ENCODE assay signal across 11 mouse cellular contexts in genomic region chr11:117823411-117823810, GRCm38 (mm10). TPM values are rescaled to one million over a fixed set of nuclear protein-coding genes. Genes with fewer than 3 reads are reported as not detected.
DNase-seq lines count a peak whose midpoint lies in the region; ATAC-seq lines count a peak whose summit lies in the region.
"Had no signal": no experiment of that assay in that cellular context is flagged by ENCODE, and none has a peak within 500 bp of the region (broad histone marks: within the 10 kb centered on the region; RNA-seq: fewer than 3 reads in every experiment).

No protein-coding gene starts in this region.

- peak overlapping the region; percentile 76 for H3K27ac ChIP-seq in heart, embryonic 13.5 days (replicated peaks)
- peak overlapping the region; percentile 53; the same call in 1 of the 2 replicates for H3K27ac ChIP-seq in lung, embryonic 15.5 days
- peak overlapping the region; percentile 48; the same call in 1 of the 2 replicates for H3K27ac ChIP-seq in limb, embryonic 15.5 days
- H3K27ac ChIP-seq in stomach, embryonic 16.5 days (ENCODE audit: low read length), result peak overlapping the region; percentile 73

- H3K4me1 ChIP-seq in heart, embryonic 13.5 days, result peaks cover 79% of the 10 kb centered on the region
- H3K4me1 ChIP-seq in lung, embryonic 15.5 days, result peaks cover 60% of the 10 kb centered on the region
- H3K4me1 ChIP-seq in limb, embryonic 15.5 days, result peaks cover 65% of the 10 kb centered on the region
- peaks cover 51% of the 10 kb centered on the region for H3K4me1 ChIP-seq in stomach, embryonic 16.5 days (ENCODE audit: control insufficient read depth, insufficient read depth, low read length)

- no peak for ATAC-seq in heart, embryonic 13.5 days (ENCODE audit: extremely low read depth, insufficient number of reproducible peaks, low FRiP score, low TSS enrichment)
- no peak for ATAC-seq in lung, embryonic 15.5 days (ENCODE audit: borderline replicate concordance, extremely low read depth, low FRiP score, low TSS enrichment)
- no peak for ATAC-seq in limb, embryonic 15.5 days (ENCODE audit: insufficient number of reproducible peaks, low FRiP score, low TSS enrichment, low read depth)
- no peak for ATAC-seq in stomach, embryonic 16.5 days (ENCODE audit: insufficient read depth, low FRiP score)

- H3K9ac ChIP-seq in heart, embryonic 13.5 days, result peak overlapping the region; percentile 41
- H3K9ac ChIP-seq in lung, embryonic 15.5 days, result no peak overlapping the region
- H3K9ac ChIP-seq in limb, embryonic 15.5 days, result no peak overlapping the region
- no peak overlapping the region for H3K9ac ChIP-seq in stomach, embryonic 16.5 days (ENCODE audit: low read length)

- H3K4me2 ChIP-seq in heart, embryonic 13.5 days, result peak overlapping the region; percentile 81
- peak overlapping the region; percentile 90 for H3K4me2 ChIP-seq in lung, embryonic 15.5 days
- no peak overlapping the region for H3K4me2 ChIP-seq in limb, embryonic 15.5 days
- peak overlapping the region; percentile 74; the same call in 1 of the 2 replicates for H3K4me2 ChIP-seq in stomach, embryonic 16.5 days (ENCODE audit: low read depth, low read length)

- H3K36me3 ChIP-seq in heart, embryonic 13.5 days, result peaks cover 53% of the 10 kb centered on the region
- peaks cover 44% of the 10 kb centered on the region for H3K36me3 ChIP-seq in lung, embryonic 15.5 days
- peaks cover 33% of the 10 kb centered on the region for H3K36me3 ChIP-seq in limb, embryonic 15.5 days
- no peaks in the 10 kb centered on the region for H3K36me3 ChIP-seq in stomach, embryonic 16.5 days (ENCODE audit: control insufficient read depth, insufficient read depth, low read length)

- 86% methylated on average over 6 of the region's 6 CpGs for WGBS in heart, embryonic 13.5 days
- WGBS in lung, embryonic 15.5 days, result 85% methylated on average over 6 of the region's 6 CpGs
- 90% methylated on average over 6 of the region's 6 CpGs for WGBS in limb, embryonic 15.5 days
- 76% methylated on average over 6 of the region's 6 CpGs for WGBS in stomach, embryonic 16.5 days

- no peaks in the 10 kb centered on the region for H3K27me3 ChIP-seq in heart, embryonic 13.5 days (replicated peaks)
- H3K27me3 ChIP-seq in lung, embryonic 15.5 days, result no peaks in the 10 kb centered on the region
- H3K27me3 ChIP-seq in limb, embryonic 15.5 days, result no peaks in the 10 kb centered on the region
- H3K27me3 ChIP-seq in stomach, embryonic 16.5 days (ENCODE audit: control insufficient read depth, insufficient read depth, low read length), result no peaks in the 10 kb centered on the region

- no peaks in the 10 kb centered on the region for H3K9me3 ChIP-seq in heart, embryonic 13.5 days
- H3K9me3 ChIP-seq in lung, embryonic 15.5 days, result no peaks in the 10 kb centered on the region
- no peaks in the 10 kb centered on the region for H3K9me3 ChIP-seq in limb, embryonic 15.5 days
- no peaks in the 10 kb centered on the region for H3K9me3 ChIP-seq in stomach, embryonic 16.5 days (replicated peaks; ENCODE audit: control insufficient read depth, low read length)

- no peak for DNase-seq in heart, adult 9 months (ENCODE audit: low spot score in 2 of 2)
- no peak for DNase-seq in lung, adult 18-20 months
- no peak for DNase-seq in right cerebral cortex, adult 2 months (ENCODE audit: low spot score in 2 of 2)
- DNase-seq in urinary bladder, adult 18-20 months (ENCODE audit: low spot score in 2 of 2), result no peak
- DNase-seq: cerebellum, adult 9-10 months; thymus, postnatal 36 days had no signal

- H3K4me3 ChIP-seq in heart, embryonic 13.5 days, result no peak overlapping the region
- no peak overlapping the region for H3K4me3 ChIP-seq in lung, embryonic 15.5 days
- no peak overlapping the region for H3K4me3 ChIP-seq in limb, embryonic 15.5 days
- H3K4me3 ChIP-seq in stomach, embryonic 16.5 days (replicated peaks; ENCODE audit: low read length), result no peak overlapping the region

RNA-seq across cellular contexts. Expression of gene Afmid, which starts 2.3 kb away (rescaled TPM):
- polyA plus RNA-seq in heart, embryonic 13.5 days (2015; fragmentation: Nextera tagmentation; extraction: Ambion mirVana), result 12.6 and 12.7 TPM in 2 replicates
- 3.8 and 5.3 TPM in 2 replicates for polyA plus RNA-seq in lung, embryonic 15.5 days (2015; fragmentation: Nextera tagmentation; extraction: Ambion mirVana)
- 4.6 and 4.9 TPM in 2 replicates for polyA plus RNA-seq in limb, embryonic 15.5 days (2015; fragmentation: Nextera tagmentation; extraction: Ambion mirVana)
- polyA plus RNA-seq in stomach, embryonic 16.5 days (2015; fragmentation: Nextera tagmentation; extraction: Ambion mirVana), result 6.8 and 8.5 TPM in 2 replicates

RNA-seq across cellular contexts. Expression of gene Tk1, which starts 2.5 kb away (rescaled TPM):
- 97.6 and 109 TPM in 2 replicates for polyA plus RNA-seq in heart, embryonic 13.5 days (2015; fragmentation: Nextera tagmentation; extraction: Ambion mirVana)
- polyA plus RNA-seq in lung, embryonic 15.5 days (2015; fragmentation: Nextera tagmentation; extraction: Ambion mirVana), result 145 and 147 TPM in 2 replicates
- polyA plus RNA-seq in limb, embryonic 15.5 days (2015; fragmentation: Nextera tagmentation; extraction: Ambion mirVana), result 119 and 134 TPM in 2 replicates
- polyA plus RNA-seq in stomach, embryonic 16.5 days (2015; fragmentation: Nextera tagmentation; extraction: Ambion mirVana), result 120 and 128 TPM in 2 replicates

RNA-seq across cellular contexts. Expression of gene Gm20708, which starts 13.9 kb away (rescaled TPM):
- polyA plus RNA-seq in heart, embryonic 13.5 days (2015; fragmentation: Nextera tagmentation; extraction: Ambion mirVana), result 0.78 and 1.3 TPM in 2 replicates
- 0.24 TPM in 1 of 2 replicates, not detected in the other for polyA plus RNA-seq in lung, embryonic 15.5 days (2015; fragmentation: Nextera tagmentation; extraction: Ambion mirVana)
- 0.50 and 0.71 TPM in 2 replicates for polyA plus RNA-seq in limb, embryonic 15.5 days (2015; fragmentation: Nextera tagmentation; extraction: Ambion mirVana)
- 0.16 and 0.68 TPM in 2 replicates for polyA plus RNA-seq in stomach, embryonic 16.5 days (2015; fragmentation: Nextera tagmentation; extraction: Ambion mirVana)
- polyA plus RNA-seq: embryonic facial prominence, embryonic 11.5 days had no signal

RNA-seq across cellular contexts. Expression of gene Syngr2, which starts 13.9 kb away (rescaled TPM):
- polyA plus RNA-seq in heart, embryonic 13.5 days (2015; fragmentation: Nextera tagmentation; extraction: Ambion mirVana), result 74.8 and 75.6 TPM in 2 replicates
- polyA plus RNA-seq in lung, embryonic 15.5 days (2015; fragmentation: Nextera tagmentation; extraction: Ambion mirVana), result 63.3 and 73.7 TPM in 2 replicates
- polyA plus RNA-seq in limb, embryonic 15.5 days (2015; fragmentation: Nextera tagmentation; extraction: Ambion mirVana), result 74.0 and 85.6 TPM in 2 replicates
- polyA plus RNA-seq in stomach, embryonic 16.5 days (2015; fragmentation: Nextera tagmentation; extraction: Ambion mirVana), result 129 and 157 TPM in 2 replicates

RNA-seq across cellular contexts. Expression of gene Birc5, which starts 25.6 kb away (rescaled TPM):
- polyA plus RNA-seq in heart, embryonic 13.5 days (2015; fragmentation: Nextera tagmentation; extraction: Ambion mirVana), result 228 and 260 TPM in 2 replicates
- 352 and 368 TPM in 2 replicates for polyA plus RNA-seq in lung, embryonic 15.5 days (2015; fragmentation: Nextera tagmentation; extraction: Ambion mirVana)
- 240 and 254 TPM in 2 replicates for polyA plus RNA-seq in limb, embryonic 15.5 days (2015; fragmentation: Nextera tagmentation; extraction: Ambion mirVana)
- 230 and 247 TPM in 2 replicates for polyA plus RNA-seq in stomach, embryonic 16.5 days (2015; fragmentation: Nextera tagmentation; extraction: Ambion mirVana)
